Mouse (Mus musculus) myocyte (in vitro differentiated cells): ENCODE results near the gene Pkd1l3. TPM values are rescaled to one million over a fixed set of nuclear protein-coding genes. Genes with fewer than 3 reads are reported as not detected.
A peak's percentile ranks its signal among the peaks of the same experiment; 100 is the strongest.

ENCODE experiments used
- H3K27me3 ChIP-seq: one replicate; pipeline ENCODE4 v1.6.1; 2011; ENCODE audit not compliant: control insufficient read depth, insufficient read depth, insufficient read length
- H3K36me3 ChIP-seq: one replicate; pipeline ENCODE4 v1.6.1; 2011; ENCODE audit not compliant: control insufficient read depth, insufficient read depth
- H3K4me2 ChIP-seq: one replicate; pipeline ENCODE4 v1.6.1; 2011; ENCODE audit warnings: low read depth, control low read depth
- H3K4me3 ChIP-seq: one replicate; pipeline ENCODE4 v1.5.1; 2011; ENCODE audit warnings: mild to moderate bottlenecking, control low read depth, moderate library complexity
- H3K79me2 ChIP-seq: one replicate; pipeline ENCODE4 v1.6.1; 2011; ENCODE audit not compliant: control insufficient read depth, insufficient read depth
- H3ac ChIP-seq: one replicate; pipeline ENCODE4 v1.6.1; 2011; ENCODE audit not compliant: control insufficient read depth, insufficient read length
- CEBPB ChIP-seq: IDR thresholded peaks from 2 replicates; pipeline ENCODE4 v1.6.1; 2011; ENCODE audit warnings: mild to moderate bottlenecking, moderate library complexity; ENCODE audit not compliant: poor library complexity, insufficient read depth, severe bottlenecking
- E2F4 ChIP-seq: IDR thresholded peaks from one replicate; pipeline ENCODE4 v1.6.1; 2011; ENCODE audit warnings: mild to moderate bottlenecking, control low read depth, moderate library complexity; ENCODE audit not compliant: insufficient read depth
- MAX ChIP-seq: IDR thresholded peaks from one replicate; pipeline ENCODE4 v1.6.1; 2011; ENCODE audit warnings: low read depth, mild to moderate bottlenecking, control low read depth
- MYOD1 ChIP-seq, 3 experiments: IDR thresholded peaks; one replicate each; pipeline ENCODE4 v1.6.1; 2011; ENCODE audit warnings: control low read depth in 2 of 3, low read depth in 2 of 3, mild to moderate bottlenecking in 2 of 3, moderate library complexity in 1 of 3; ENCODE audit not compliant: insufficient read length in 2 of 3, control insufficient read depth in 1 of 3
- MYOG ChIP-seq, 3 experiments: IDR thresholded peaks; one replicate each; pipeline ENCODE4 v1.6.1; 2011; ENCODE audit warnings: control low read depth in 2 of 3, low read depth in 2 of 3, mild to moderate bottlenecking in 2 of 3; ENCODE audit not compliant: insufficient read length in 2 of 3, control insufficient read depth in 1 of 3, insufficient read depth in 1 of 3
- POLR2A ChIP-seq: IDR thresholded peaks from one replicate; pipeline ENCODE4 v1.6.1; 2011; ENCODE audit warnings: low read depth, mild to moderate bottlenecking, control low read depth, moderate library complexity; ENCODE audit not compliant: insufficient read length
- POLR2AphosphoS2 ChIP-seq: IDR thresholded peaks from one replicate; pipeline ENCODE4 v1.6.1; 2011; ENCODE audit warnings: low read depth, control low read depth; ENCODE audit not compliant: insufficient read length
- REST ChIP-seq: IDR thresholded peaks from one replicate; pipeline ENCODE4 v1.6.1; 2011; ENCODE audit warnings: mild to moderate bottlenecking, control low read depth, moderate library complexity; ENCODE audit not compliant: insufficient read depth, insufficient read length
- SRF ChIP-seq: IDR thresholded peaks from one replicate; pipeline ENCODE4 v1.6.1; 2011; ENCODE audit warnings: low read depth; ENCODE audit not compliant: control insufficient read depth, insufficient read length
- TCF12 ChIP-seq: IDR thresholded peaks from one replicate; pipeline ENCODE4 v1.6.1; 2011; ENCODE audit warnings: mild to moderate bottlenecking, control low read depth; ENCODE audit not compliant: poor library complexity, insufficient read depth, severe bottlenecking
- TCF3 ChIP-seq: IDR thresholded peaks from one replicate; pipeline ENCODE4 v1.6.1; 2011; ENCODE audit warnings: low read depth, control low read depth; ENCODE audit not compliant: insufficient read length
- USF1 ChIP-seq: IDR thresholded peaks from one replicate; pipeline ENCODE4 v1.6.1; 2011; ENCODE audit warnings: low read depth, mild to moderate bottlenecking, control low read depth, moderate library complexity
- polyA plus RNA-seq: library from polyadenylated mRNA; unstranded; fragments of >200 nt; fragmentation: generic; extraction: Trizol; gene quantifications from one replicate; pipeline ENCODE4 v1.2.1, GENCODE M21; 2012; ENCODE audit warnings: missing spikeins

Gene Pkd1l3
- polyA plus RNA-seq, 1 experiment, result 0.14 TPM

DNA sequence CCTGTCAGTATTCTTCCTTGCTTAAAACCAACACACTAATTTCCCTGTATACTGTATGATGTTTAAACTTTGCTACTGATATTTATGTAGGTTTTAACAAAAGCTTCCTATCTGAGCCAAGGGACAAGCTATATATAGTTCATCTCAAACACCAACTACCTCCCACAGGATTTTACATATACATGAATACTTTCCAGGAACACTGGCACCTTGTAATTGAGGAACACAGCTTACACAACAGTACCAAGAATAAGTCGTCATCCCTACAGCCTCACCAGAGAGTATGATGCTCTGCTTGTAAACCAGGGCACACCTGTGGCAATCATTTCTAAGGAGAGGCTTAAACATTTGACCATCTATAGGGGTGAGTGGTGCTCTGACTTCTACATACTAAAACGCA is 7.6 kb upstream of the Pkd1l3 start:
- Histone ChIP-seq H3K79me2 (no peaks in the 10 kb centered on the region), H3ac (no peak overlapping the region), H3K27me3 (peaks cover 4% of the 10 kb centered on the region), H3K4me3 (no peak overlapping the region), H3K36me3 (no peaks in the 10 kb centered on the region), H3K4me2 (no peak overlapping the region)
- TF ChIP-seq MAX, result no peak
- TF ChIP-seq POLR2A, result no peak

DNA sequence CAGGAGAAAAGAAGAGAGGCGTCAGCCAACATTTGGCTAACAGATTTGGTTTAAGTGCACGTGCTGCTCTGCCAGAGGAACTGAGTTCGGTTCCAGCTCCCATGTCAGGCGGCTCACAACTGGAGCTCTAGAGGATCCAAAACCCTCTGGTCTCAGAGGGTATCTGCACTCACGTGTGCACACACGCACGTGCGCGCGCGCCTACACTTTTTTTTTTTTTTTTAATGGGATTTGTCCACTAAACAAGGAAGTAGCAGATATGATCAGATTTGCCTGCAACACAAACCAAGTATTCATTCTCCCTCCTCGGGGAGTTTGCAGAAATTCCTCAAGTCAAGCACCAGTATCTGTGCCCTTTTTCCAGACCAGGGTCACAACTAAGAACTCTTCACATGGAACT is 6.7 kb upstream of the Pkd1l3 start:
- Histone ChIP-seq H3ac (peak overlapping the region; percentile 12), H3K79me2 (no peaks in the 10 kb centered on the region), H3K27me3 (peaks cover 4% of the 10 kb centered on the region), H3K36me3 (no peaks in the 10 kb centered on the region), H3K4me2 (peak overlapping the region; percentile 91), H3K4me3 (peak overlapping the region; percentile 78)
- TF ChIP-seq CEBPB (no peak), TCF3 (no peak), MYOG (IDR thresholded peaks at IDR 0.05; ENCODE audit: control insufficient read depth in 1 of 3, insufficient read depth in 1 of 3, insufficient read length in 2 of 3, low read depth in 2 of 3) (no peak), MAX (no peak), POLR2A (no peak), TCF12 (no peak), E2F4 (no peak), SRF (no peak), MYOD1 (IDR thresholded peaks at IDR 0.05; ENCODE audit: control insufficient read depth in 1 of 3, insufficient read length in 2 of 3, low read depth in 2 of 3) (no peak), REST (no peak), USF1 (no peak), POLR2AphosphoS2 (no peak)

DNA sequence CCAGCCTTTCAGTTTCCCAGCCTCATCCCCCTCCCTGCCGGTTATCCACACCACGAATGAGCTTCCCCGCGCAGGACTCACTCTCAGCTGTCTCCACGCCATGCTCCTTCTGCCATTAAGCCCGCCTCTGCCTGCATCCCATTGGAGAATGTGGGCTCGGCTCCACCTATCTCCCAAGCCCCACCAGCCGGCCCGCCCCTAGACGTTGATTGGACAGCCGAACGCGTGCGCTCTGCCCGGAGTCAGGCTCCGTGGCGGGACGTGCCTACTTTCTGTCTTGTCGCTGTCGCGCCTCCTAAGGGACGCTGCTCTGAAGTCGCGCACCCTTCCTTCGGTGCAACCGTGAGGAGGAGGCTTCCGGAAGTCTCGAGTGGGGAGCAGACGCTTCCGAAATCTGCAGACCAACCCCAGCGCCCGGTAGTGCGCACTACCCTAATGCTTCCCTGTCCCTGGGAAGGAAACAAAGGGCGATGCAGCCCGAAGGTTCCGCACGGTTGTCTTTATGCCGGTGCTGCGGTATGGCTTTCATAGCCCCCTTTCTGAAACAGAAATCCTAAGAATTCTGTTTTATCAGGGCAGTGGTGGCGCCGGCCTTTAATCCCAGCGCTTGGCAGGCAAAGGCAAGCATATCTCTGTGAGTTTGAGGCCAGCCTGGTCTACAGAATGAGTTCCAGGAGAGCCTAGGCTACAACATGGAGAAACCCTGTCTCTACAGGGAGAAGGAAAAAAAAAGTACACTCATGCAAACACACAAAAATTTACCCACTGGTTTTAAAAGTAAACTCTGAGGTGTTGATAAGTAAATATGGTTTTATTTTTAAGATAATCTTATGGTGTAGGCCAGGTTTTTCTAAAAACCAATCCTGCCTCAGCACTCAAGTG is 5.8 kb upstream of the Pkd1l3 start, which contains the start of gene Dhodh:
Gene Dhodh (minus strand): TSS at position 403 of the 882 bp plus-strand sequence.
- TF ChIP-seq MYOD1 (IDR thresholded peaks at IDR 0.05; ENCODE audit: control insufficient read depth in 1 of 3, insufficient read length in 2 of 3, low read depth in 2 of 3), result peak in 2 of 3 experiments; percentile 43 to 53
- TF ChIP-seq REST, result no peak
- peak; percentile 1 to 69 (median 18) for TF ChIP-seq MYOG (IDR thresholded peaks at IDR 0.05; ENCODE audit: control insufficient read depth in 1 of 3, insufficient read depth in 1 of 3, insufficient read length in 2 of 3, low read depth in 2 of 3)
- TF ChIP-seq POLR2AphosphoS2, result peak; percentile 93
- peak; percentile 92 for TF ChIP-seq POLR2A
- peak; percentile 57 for TF ChIP-seq SRF
- H3K4me3 ChIP-seq, result peak within 1 kb of the TSS; percentile 78
- H3K36me3 ChIP-seq, result no peaks in the 10 kb centered on the region
- H3K27me3 ChIP-seq, result peaks cover 4% of the 10 kb centered on the region
- H3K4me2 ChIP-seq, result peak within 1 kb of the TSS; percentile 91
- H3ac ChIP-seq, result peak within 1 kb of the TSS; percentile 12
- no peaks in the 10 kb centered on the region for H3K79me2 ChIP-seq

DNA sequence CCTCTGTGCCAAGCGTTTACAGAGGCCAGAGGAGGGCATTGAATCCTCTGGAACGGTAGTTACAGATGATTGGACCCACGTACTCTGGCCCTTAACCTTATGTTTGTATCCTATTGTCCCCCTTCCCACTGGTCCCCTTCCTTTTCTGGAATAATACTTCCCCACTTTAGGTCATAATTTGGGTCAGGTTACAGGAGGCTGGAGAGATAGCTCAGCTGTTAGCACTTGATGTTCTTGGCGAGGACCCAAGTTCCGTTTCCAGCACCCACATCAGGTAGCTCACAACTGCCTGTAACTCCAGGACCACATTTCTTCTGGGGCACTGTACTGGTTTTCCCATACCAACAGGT is 5.2 kb upstream of the Pkd1l3 start:
- Histone ChIP-seq H3K4me3 (peak overlapping the region; percentile 78), H3K36me3 (no peaks in the 10 kb centered on the region), H3K4me2 (peak overlapping the region; percentile 80), H3K27me3 (peaks cover 4% of the 10 kb centered on the region), H3ac (peak overlapping the region; percentile 12), H3K79me2 (no peaks in the 10 kb centered on the region)
- TF ChIP-seq MYOG (IDR thresholded peaks at IDR 0.05; ENCODE audit: control insufficient read depth in 1 of 3, insufficient read depth in 1 of 3, insufficient read length in 2 of 3, low read depth in 2 of 3) (peak in 1 of 3 experiments; percentile 47), REST (no peak), MYOD1 (IDR thresholded peaks at IDR 0.05; ENCODE audit: control insufficient read depth in 1 of 3, insufficient read length in 2 of 3, low read depth in 2 of 3) (peak in 1 of 3 experiments; percentile 25)

DNA sequence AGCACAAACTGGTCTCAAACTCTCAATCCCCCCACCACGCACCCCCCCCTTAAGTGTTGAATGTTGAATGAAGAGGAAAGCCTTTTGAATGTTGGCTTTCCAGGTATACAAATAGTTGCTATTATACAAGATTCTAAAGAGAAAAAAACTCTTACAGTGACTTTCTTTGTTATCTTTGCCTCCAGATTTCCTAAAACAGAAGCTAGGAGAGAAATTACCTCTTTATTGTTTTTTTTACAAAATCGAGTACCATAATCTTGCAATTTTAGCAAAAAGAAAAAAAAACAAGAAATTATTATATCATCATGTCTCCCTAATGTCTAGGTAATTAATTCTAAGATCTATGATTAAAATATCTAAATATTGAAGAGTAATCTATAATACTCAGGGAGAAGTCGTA is 1.3 kb downstream of the Pkd1l3 start:
- Histone ChIP-seq H3ac (no peak overlapping the region), H3K4me2 (no peak overlapping the region)

More for the DNA sequence above, 1.3 kb downstream of the Pkd1l3 start:
- Histone ChIP-seq H3K4me3 (no peak overlapping the region), H3K27me3 (peaks cover 4% of the 10 kb centered on the region), H3K36me3 (no peaks in the 10 kb centered on the region), H3K79me2 (no peaks in the 10 kb centered on the region)
- TF ChIP-seq TCF3, result no peak
- TF ChIP-seq POLR2A, result no peak
- no peak for TF ChIP-seq E2F4
- TF ChIP-seq MAX, result no peak
- TF ChIP-seq CEBPB, result no peak
- no peak for TF ChIP-seq REST
- TF ChIP-seq USF1, result no peak
- TF ChIP-seq MYOG (IDR thresholded peaks at IDR 0.05; ENCODE audit: control insufficient read depth in 1 of 3, insufficient read depth in 1 of 3, insufficient read length in 2 of 3, low read depth in 2 of 3), result no peak
- TF ChIP-seq SRF, result no peak
